Mouse (Mus musculus) liver, postnatal 0 days (tissue): ENCODE measurements around the gene Sh3bp2. TPM values are rescaled to one million over a fixed set of nuclear protein-coding genes. Genes with fewer than 3 reads are reported as not detected.

Experiments
- ATAC-seq: fragments of 200-750 bp; cut with Nextera tagmentation; 2 replicates; pipeline ENCODE4 v1.8.0; 2017; ENCODE audit warnings: mild to moderate bottlenecking, moderate library complexity
- DNase-seq: peaks from one replicate; pipeline ENCODE4 v3.0.0-alpha.2; 2016
- H3K27ac ChIP-seq: fragments of 300-500 bp; sonication (generic); 2 replicates; pipeline ENCODE4 v1.5.1; 2014; ENCODE audit warnings: antibody characterized with exemption, moderate library complexity, mild to moderate bottlenecking, low read depth
- H3K27me3 ChIP-seq: fragments of 300-500 bp; sonication (generic); 2 replicates; pipeline ENCODE4 v1.6.1; 2014; ENCODE audit warnings: low read length, control low read depth, mixed read lengths; ENCODE audit not compliant: insufficient read depth
- H3K36me3 ChIP-seq: fragments of 300-500 bp; sonication (generic); replicated peaks from 2 replicates; pipeline ENCODE4 v1.6.1; 2014; ENCODE audit warnings: mild to moderate bottlenecking, control low read depth, low read length, moderate library complexity, mixed read lengths; ENCODE audit not compliant: insufficient read depth
- H3K4me1 ChIP-seq: fragments of 300-500 bp; sonication (generic); 2 replicates; pipeline ENCODE4 v1.6.1; 2014; ENCODE audit warnings: antibody characterized with exemption, mild to moderate bottlenecking, control low read depth; ENCODE audit not compliant: insufficient read depth
- H3K4me2 ChIP-seq: fragments of 300-500 bp; sonication (generic); 2 replicates; pipeline ENCODE4 v1.6.1; 2014; ENCODE audit warnings: low read depth, mild to moderate bottlenecking, low read length, moderate library complexity, mixed read lengths
- H3K4me3 ChIP-seq: fragments of 300-500 bp; sonication (generic); 2 replicates; pipeline ENCODE4 v1.5.1; 2014; ENCODE audit warnings: low read depth, low read length
- H3K9ac ChIP-seq: fragments of 300-500 bp; sonication (generic); replicated peaks from 2 replicates; pipeline ENCODE4 v1.6.1; 2014; ENCODE audit warnings: mild to moderate bottlenecking, moderate library complexity
- H3K9me3 ChIP-seq: fragments of 300-500 bp; sonication (generic); 2 replicates; pipeline ENCODE4 v1.6.1; 2016; ENCODE audit warnings: mild to moderate bottlenecking, control low read depth, low read length, mixed read lengths
- CTCF ChIP-seq: sonication (generic); IDR thresholded peaks from 2 replicates; pipeline ENCODE4 v1.5.1; 2016; ENCODE audit warnings: antibody characterized with exemption, low read depth
- EP300 ChIP-seq: IDR thresholded peaks from 2 replicates; pipeline ENCODE4 v1.6.1; 2016; ENCODE audit warnings: antibody characterized with exemption, low read depth, mild to moderate bottlenecking
- WGBS: fragments of 180-500 bp; shearing (Covaris S2); extraction: QIAGEN DNeasy Blood & Tissue Kit; methylation state at CpG from one replicate; pipeline ENCODE4 v1.1.7; 2014; ENCODE audit not compliant: insufficient replicate concordance; 5-methylcytosine and 5-hydroxymethylcytosine counted together
- polyA plus RNA-seq: library from polyadenylated mRNA; unstranded; fragments of >200 nt; fragmentation: Nextera tagmentation; extraction: Ambion mirVana; gene quantifications from 2 replicates; pipeline ENCODE4 v1.2.1, GENCODE M21; 2015

Gene Sh3bp2
- 7.7 and 9.8 TPM in 2 replicates for polyA plus RNA-seq

DNA sequence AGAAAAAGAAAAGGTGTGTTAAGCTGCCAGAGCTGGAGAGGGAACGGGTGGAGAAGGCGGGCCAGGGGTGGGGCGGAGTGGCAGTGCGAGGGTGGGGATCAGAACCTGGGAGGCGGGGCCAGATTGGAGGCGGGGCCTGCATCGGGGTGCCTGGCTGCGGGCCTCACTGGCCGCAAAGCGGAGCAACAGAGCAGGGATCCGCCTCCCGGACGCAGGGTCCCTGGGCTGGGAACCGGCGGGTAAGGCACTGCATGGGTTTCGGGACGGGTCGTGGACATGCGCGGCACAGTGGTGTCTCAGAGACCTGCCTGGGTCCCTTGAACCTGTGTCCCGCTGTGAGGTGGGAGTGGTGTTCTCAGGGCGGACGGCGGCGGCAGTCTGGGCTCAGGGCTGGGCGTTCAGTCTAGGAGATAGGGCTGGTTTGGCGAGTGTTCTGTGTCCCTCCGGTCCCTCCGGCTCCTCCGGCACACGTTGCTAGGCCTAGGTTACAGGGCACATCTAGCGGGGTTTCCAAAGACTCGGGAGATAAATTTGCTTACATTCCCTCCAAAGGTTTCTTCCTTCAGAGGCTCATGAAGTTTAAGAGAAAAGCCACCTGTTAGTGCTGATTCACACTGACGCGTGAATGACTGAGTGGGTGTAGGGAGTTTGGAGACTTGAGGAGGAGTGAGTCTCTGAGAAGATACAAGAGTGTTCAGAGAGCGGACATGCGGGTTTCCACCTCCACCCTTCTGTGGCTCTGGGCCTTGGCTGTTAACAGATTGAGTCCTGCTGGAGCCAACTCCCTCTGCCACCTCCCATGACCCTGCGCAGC, at the start of gene Sh3bp2:
TSS of gene Sh3bp2 (plus strand) at position 176 of the 814 bp plus-strand sequence.
- ATAC-seq (peak; percentile 94), DNase-seq (peak; percentile 100)
- Histone ChIP-seq H3K27ac (peak within 1 kb of the TSS; percentile 90), H3K27me3 (no peaks in the 10 kb centered on the region), H3K4me3 (peak within 1 kb of the TSS; percentile 82), H3K4me1 (peaks cover 46% of the 10 kb centered on the region), H3K9ac (peak within 1 kb of the TSS; percentile 81), H3K36me3 (no peaks in the 10 kb centered on the region), H3K4me2 (peak within 1 kb of the TSS; percentile 93), H3K9me3 (no peaks in the 10 kb centered on the region)
- TF ChIP-seq CTCF: peak; percentile 43; the same call in 1 of the 2 replicates
- TF ChIP-seq EP300: no peak
- 2% methylated on average over 38 of the region's 38 CpGs for WGBS

DNA sequence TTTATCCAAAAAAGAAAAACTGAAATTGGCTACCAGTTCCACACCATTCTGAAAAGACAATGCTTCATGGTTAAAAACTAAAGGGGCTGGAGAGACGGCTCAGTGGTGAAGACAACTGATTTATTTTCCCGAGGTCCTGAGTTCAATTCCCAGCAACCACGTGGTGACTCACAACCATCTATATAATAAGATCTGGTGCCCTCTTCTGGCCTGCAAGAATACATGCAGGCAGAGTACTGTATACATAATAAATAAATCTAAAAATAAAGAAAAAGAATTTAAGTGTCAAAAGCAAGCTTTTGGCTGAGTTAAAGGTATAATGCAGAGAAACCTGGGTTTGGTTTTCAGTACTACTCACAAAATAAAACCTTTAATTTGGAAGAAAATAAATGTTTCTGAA, 44.7 kb upstream of the Sh3bp2 start:
- H3K4me3 ChIP-seq: no peak overlapping the region
- no peak overlapping the region for H3K9ac ChIP-seq
- no peak for ATAC-seq
- no peak overlapping the region for H3K27ac ChIP-seq
- 76% methylated on average over 3 of the region's 3 CpGs for WGBS
- DNase-seq: no peak
- no peak overlapping the region for H3K4me2 ChIP-seq
- H3K9me3 ChIP-seq: no peaks in the 10 kb centered on the region
- H3K36me3 ChIP-seq: peaks cover 34% of the 10 kb centered on the region
- no peaks in the 10 kb centered on the region for H3K27me3 ChIP-seq
- TF ChIP-seq EP300 (no peak), CTCF (peak; percentile 28; the same call in 1 of the 2 replicates)
- no peaks in the 10 kb centered on the region for H3K4me1 ChIP-seq

DNA sequence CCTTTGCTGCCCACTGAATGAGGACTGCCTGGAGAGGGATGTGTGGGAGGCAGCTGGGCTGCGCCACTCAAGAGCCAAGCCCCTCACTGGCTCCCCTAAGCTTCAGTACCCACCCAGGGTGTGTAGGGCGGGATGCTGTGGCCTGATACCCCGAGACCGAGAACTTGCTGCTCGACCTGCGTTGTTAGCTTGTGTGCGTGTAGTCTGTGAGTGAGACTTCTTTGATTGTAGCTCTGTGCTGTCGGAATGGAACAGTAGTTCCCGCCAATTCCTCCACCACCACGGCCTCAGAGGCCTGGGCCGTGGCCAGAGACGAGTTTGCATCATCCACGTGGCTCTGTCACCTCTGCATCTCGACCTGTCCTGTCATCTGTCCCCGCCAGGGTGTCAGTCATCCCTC, 39.9 kb upstream of the Sh3bp2 start:
- no peak for DNase-seq
- no peak for ATAC-seq
- H3K4me2 ChIP-seq: no peak overlapping the region
- no peak overlapping the region for H3K4me3 ChIP-seq
- H3K27ac ChIP-seq: no peak overlapping the region
- peaks cover 7% of the 10 kb centered on the region for H3K36me3 ChIP-seq
- no peak overlapping the region for H3K9ac ChIP-seq
- H3K4me1 ChIP-seq: no peaks in the 10 kb centered on the region
- no peaks in the 10 kb centered on the region for H3K9me3 ChIP-seq
- H3K27me3 ChIP-seq: no peaks in the 10 kb centered on the region
- 86% methylated on average over 15 of the region's 15 CpGs for WGBS
- no peak for TF ChIP-seq EP300
- no peak for TF ChIP-seq CTCF

DNA sequence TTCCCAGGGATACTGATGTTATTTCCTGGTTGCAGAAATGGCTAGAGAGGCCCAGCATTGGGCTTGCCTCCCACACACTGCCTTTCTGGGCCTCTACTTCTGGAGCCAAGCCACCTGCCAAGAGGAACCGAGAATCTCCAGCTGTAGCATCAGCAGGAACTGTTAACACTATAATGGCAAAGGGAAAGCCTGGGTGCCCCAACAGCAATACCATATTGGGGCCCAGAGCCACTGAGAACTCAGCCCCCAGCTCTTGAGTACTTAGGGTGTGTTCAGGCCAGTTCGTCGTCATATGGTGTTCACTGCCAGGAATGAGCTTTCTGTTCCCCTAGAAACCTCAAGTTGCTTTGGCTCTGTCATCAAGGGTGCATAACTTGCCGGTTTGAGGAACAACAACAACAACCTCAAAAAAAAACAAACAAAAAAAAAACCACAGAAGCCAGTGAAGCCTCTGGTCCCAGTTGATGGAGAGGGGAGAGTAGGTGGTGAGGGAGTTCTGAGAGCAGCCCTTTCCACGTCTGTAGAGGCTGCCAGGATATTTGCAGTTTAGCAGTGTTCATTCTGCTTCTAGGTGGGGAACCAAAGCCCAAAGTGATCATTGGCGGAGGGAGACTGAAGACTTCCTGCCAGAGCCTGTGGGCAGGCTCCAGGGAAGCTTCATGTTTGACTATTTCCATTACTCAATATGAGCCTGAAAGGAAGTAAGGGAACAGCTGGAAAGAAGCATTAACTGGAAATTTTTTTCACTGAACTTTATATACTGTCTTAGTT, 38.1 kb upstream of the Sh3bp2 start:
- TF ChIP-seq CTCF: no peak
- TF ChIP-seq EP300: no peak
- ATAC-seq (peak; percentile 64), DNase-seq (no peak)
- no peak overlapping the region for H3K4me2 ChIP-seq
- H3K9me3 ChIP-seq: no peaks in the 10 kb centered on the region
- H3K4me3 ChIP-seq: no peak overlapping the region
- 73% methylated on average over 6 of the region's 6 CpGs for WGBS
- peak overlapping the region; percentile 39; the same call in 1 of the 2 replicates for H3K27ac ChIP-seq
- H3K36me3 ChIP-seq: peaks cover 7% of the 10 kb centered on the region
- H3K27me3 ChIP-seq: no peaks in the 10 kb centered on the region
- H3K4me1 ChIP-seq: no peaks in the 10 kb centered on the region
- H3K9ac ChIP-seq: no peak overlapping the region

DNA sequence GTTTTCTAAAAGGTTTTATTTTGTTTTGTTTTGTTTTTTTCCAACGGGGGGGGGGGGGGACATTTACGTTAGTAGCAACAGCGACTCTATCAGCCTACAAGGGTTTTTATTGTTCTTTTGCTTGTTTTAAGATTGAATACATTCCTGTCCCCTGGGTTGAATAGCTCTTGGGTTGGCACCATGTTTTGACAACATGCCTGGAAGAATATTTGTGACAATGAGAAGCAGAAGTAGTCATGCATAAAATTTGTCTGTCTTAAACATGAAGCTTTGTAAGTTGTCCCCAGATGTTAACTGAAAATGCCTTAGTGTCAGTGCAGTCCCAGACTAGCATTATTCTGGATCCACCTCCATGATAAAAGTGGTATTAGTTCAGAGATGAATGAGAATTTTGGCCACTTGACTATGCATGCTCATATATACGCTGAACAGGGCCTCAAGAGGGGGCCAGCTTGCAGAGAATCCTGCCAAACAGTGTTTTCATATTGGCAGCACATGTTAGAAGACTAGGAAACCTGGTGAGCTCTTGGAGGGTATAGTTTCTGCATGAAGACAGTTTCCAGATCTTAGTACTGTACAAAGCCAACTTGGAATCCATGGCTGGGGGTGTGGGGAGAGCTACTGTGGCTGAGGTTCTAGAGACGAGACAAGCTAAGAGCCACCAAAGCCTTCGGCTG, 36.8 kb upstream of the Sh3bp2 start:
- TF ChIP-seq CTCF: no peak
- Histone ChIP-seq H3K9me3 (no peaks in the 10 kb centered on the region), H3K4me2 (no peak overlapping the region), H3K27ac (no peak overlapping the region), H3K9ac (no peak overlapping the region), H3K4me1 (no peaks in the 10 kb centered on the region), H3K36me3 (peaks cover 7% of the 10 kb centered on the region), H3K27me3 (no peaks in the 10 kb centered on the region), H3K4me3 (no peak overlapping the region)
- ATAC-seq (no peak), DNase-seq (no peak)
- WGBS: 79% methylated on average over 6 of the region's 6 CpGs

DNA sequence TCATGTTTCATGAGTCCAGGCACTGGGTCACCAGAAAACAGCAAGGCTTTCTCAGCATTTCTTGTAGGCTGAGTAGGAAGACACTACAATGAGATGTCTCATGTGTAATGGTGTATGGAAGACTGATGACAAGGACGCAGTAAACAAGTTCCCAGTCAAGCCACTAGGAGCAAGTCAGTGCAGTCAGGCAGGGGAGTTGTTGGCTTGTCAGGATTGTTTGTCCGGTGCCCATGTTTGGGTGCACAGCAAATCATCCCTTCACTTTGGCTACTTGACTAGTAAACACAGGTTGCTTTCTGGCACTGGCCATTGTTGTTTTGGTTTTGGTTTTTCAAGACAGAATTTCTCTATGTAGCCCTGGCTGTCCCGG, 36.2 kb upstream of the Sh3bp2 start:
- H3K36me3 ChIP-seq: peaks cover 7% of the 10 kb centered on the region
- H3K27me3 ChIP-seq: no peaks in the 10 kb centered on the region
- H3K27ac ChIP-seq: no peak overlapping the region
- H3K9me3 ChIP-seq: no peaks in the 10 kb centered on the region
- ATAC-seq (no peak), DNase-seq (no peak)
- TF ChIP-seq EP300: no peak
- no peak for TF ChIP-seq CTCF
- H3K4me1 ChIP-seq: no peaks in the 10 kb centered on the region
- no peak overlapping the region for H3K4me3 ChIP-seq
- no peak overlapping the region for H3K9ac ChIP-seq
- WGBS: 83% methylated on average over 3 of the region's 3 CpGs
- H3K4me2 ChIP-seq: no peak overlapping the region
